Mouse (Mus musculus): ENCODE measurements at regions not wholly inside any gene's neighbourhood (a gene's known extent, or its start where the extent isn't known, plus 50 kb on each side); places are given as distances from the start of the nearest gene placed in this dataset.

GRCm38 (mm10) chr8:50180682-50181081 is 1336.9 kb upstream of the Tenm3 start:
- in situ Hi-C loops (cut with MboI; ENCODE audit: low pct_unique_long_range_greater_than_20kb): no loop called here
- DNase-seq (ENCODE audit: low read depth, low spot score) (no peak), ATAC-seq (no peak)
- ChIA-PET POLR2A (no interaction called here), CTCF (no interaction called here)
- TF ChIP-seq CTCF (IDR thresholded peaks at IDR 0.05): no peak
- no peaks in the 10 kb centered on the region for H3K27me3 ChIP-seq

- ATAC-seq (no peak), DNase-seq (ENCODE audit: low read depth, low spot score) (no peak)
- CTCF ChIA-PET: no interaction called here
- POLR2A ChIA-PET: no interaction called here
- H3K27me3 ChIP-seq: no peaks in the 10 kb centered on the region
- TF ChIP-seq CTCF (IDR thresholded peaks at IDR 0.05): no peak
- in situ Hi-C loops (cut with MboI; ENCODE audit: low pct_unique_long_range_greater_than_20kb): no loop called here
These were observed 1321.2 kb upstream of the Tenm3 start for GRCm38 (mm10) chr8:50164773-50165454.

GRCm38 (mm10) chr8:50161076-50161475 is 1317.3 kb upstream of the Tenm3 start:
- ATAC-seq: no peak
- in situ Hi-C loops (cut with MboI; ENCODE audit: low pct_unique_long_range_greater_than_20kb): no loop called here
- ChIA-PET CTCF (no interaction called here), POLR2A (no interaction called here)
- DNase-seq (ENCODE audit: low read depth, low spot score): no peak
- no peak for TF ChIP-seq CTCF (IDR thresholded peaks at IDR 0.05)
- no peaks in the 10 kb centered on the region for H3K27me3 ChIP-seq

GRCm38 (mm10) chr8:50160326-50160725 is 1316.6 kb upstream of the Tenm3 start:
- DNase-seq (ENCODE audit: low read depth, low spot score): no peak
- ATAC-seq: no peak
- H3K27me3 ChIP-seq: no peaks in the 10 kb centered on the region
- no peak for TF ChIP-seq CTCF (IDR thresholded peaks at IDR 0.05)
- ChIA-PET POLR2A (interaction anchor here (0.5 kb wide), 1 partner anchor 391 kb away, joined by 3 read pairs; no protein-coding TSS in a partner anchor), CTCF (no interaction called here)
- in situ Hi-C loops (cut with MboI; ENCODE audit: low pct_unique_long_range_greater_than_20kb): no loop called here

- ATAC-seq (no peak), DNase-seq (ENCODE audit: low read depth, low spot score) (no peak)
- TF ChIP-seq CTCF (IDR thresholded peaks at IDR 0.05): no peak
- H3K27me3 ChIP-seq: no peaks in the 10 kb centered on the region
- in situ Hi-C loops (cut with MboI; ENCODE audit: low pct_unique_long_range_greater_than_20kb): no loop called here
- ChIA-PET CTCF (no interaction called here), POLR2A (no interaction called here)
These were observed 1296.1 kb upstream of the Tenm3 start for GRCm38 (mm10) chr8:50139876-50140275.

- in situ Hi-C loops (cut with MboI; ENCODE audit: low pct_unique_long_range_greater_than_20kb): no loop called here
- no peak for TF ChIP-seq CTCF (IDR thresholded peaks at IDR 0.05)
- ChIA-PET POLR2A (no interaction called here), CTCF (interaction anchor here (1.5 kb wide), 1 partner anchor 10 kb away, joined by 3 read pairs; no protein-coding TSS in a partner anchor)
- ATAC-seq (no peak), DNase-seq (ENCODE audit: low read depth, low spot score) (no peak)
- no peaks in the 10 kb centered on the region for H3K27me3 ChIP-seq
These were observed 1276.3 kb upstream of the Tenm3 start for GRCm38 (mm10) chr8:50120041-50120440.

GRCm38 (mm10) chr8:50082378-50082777 is 1238.6 kb upstream of the Tenm3 start:
- ChIA-PET CTCF (no interaction called here), POLR2A (no interaction called here)
- in situ Hi-C loops (cut with MboI; ENCODE audit: low pct_unique_long_range_greater_than_20kb): no loop called here
- H3K27me3 ChIP-seq: peaks cover 9% of the 10 kb centered on the region
- no peak for TF ChIP-seq CTCF (IDR thresholded peaks at IDR 0.05)
- ATAC-seq: no peak
- no peak for DNase-seq (ENCODE audit: low read depth, low spot score)

GRCm38 (mm10) chr8:50037096-50037495 is 1193.3 kb upstream of the Tenm3 start:
- ATAC-seq: no peak
- no peak for TF ChIP-seq CTCF (IDR thresholded peaks at IDR 0.05)
- no peak for DNase-seq (ENCODE audit: low read depth, low spot score)
- POLR2A ChIA-PET: no interaction called here
- no peaks in the 10 kb centered on the region for H3K27me3 ChIP-seq
- CTCF ChIA-PET: no interaction called here
- in situ Hi-C loops (cut with MboI; ENCODE audit: low pct_unique_long_range_greater_than_20kb): no loop called here

GRCm38 (mm10) chr8:50027544-50027943 is 1183.8 kb upstream of the Tenm3 start:
- in situ Hi-C loops (cut with MboI; ENCODE audit: low pct_unique_long_range_greater_than_20kb): no loop called here
- POLR2A ChIA-PET: no interaction called here
- ATAC-seq (no peak), DNase-seq (ENCODE audit: low read depth, low spot score) (no peak)
- no peaks in the 10 kb centered on the region for H3K27me3 ChIP-seq
- CTCF ChIA-PET: no interaction called here
- TF ChIP-seq CTCF (IDR thresholded peaks at IDR 0.05): no peak

GRCm38 (mm10) chr8:50007546-50007945 is 1163.8 kb upstream of the Tenm3 start:
- ATAC-seq (no peak), DNase-seq (ENCODE audit: low read depth, low spot score) (no peak)
- no peaks in the 10 kb centered on the region for H3K27me3 ChIP-seq
- in situ Hi-C loops (cut with MboI; ENCODE audit: low pct_unique_long_range_greater_than_20kb): no loop called here
- CTCF ChIA-PET: no interaction called here
- POLR2A ChIA-PET: interaction anchor here (0.6 kb wide), 1 partner anchor 142 kb away, joined by 3 read pairs; no protein-coding TSS in a partner anchor
- no peak for TF ChIP-seq CTCF (IDR thresholded peaks at IDR 0.05)

- in situ Hi-C loops (cut with MboI; ENCODE audit: low pct_unique_long_range_greater_than_20kb): no loop called here
- ATAC-seq (no peak), DNase-seq (ENCODE audit: low read depth, low spot score) (no peak)
- ChIA-PET POLR2A (no interaction called here), CTCF (no interaction called here)
- TF ChIP-seq CTCF (IDR thresholded peaks at IDR 0.05): no peak
- H3K27me3 ChIP-seq: no peaks in the 10 kb centered on the region
These were observed 1160.5 kb upstream of the Tenm3 start for GRCm38 (mm10) chr8:50004254-50004653.

- no peak for TF ChIP-seq CTCF (IDR thresholded peaks at IDR 0.05)
- no peaks in the 10 kb centered on the region for H3K27me3 ChIP-seq
- POLR2A ChIA-PET: no interaction called here
- no peak for DNase-seq (ENCODE audit: low read depth, low spot score)
- CTCF ChIA-PET: no interaction called here
- ATAC-seq: no peak
- in situ Hi-C loops (cut with MboI; ENCODE audit: low pct_unique_long_range_greater_than_20kb): no loop called here
These were observed 1159.9 kb upstream of the Tenm3 start for GRCm38 (mm10) chr8:50003641-50004040.
